Mouse (Mus musculus): ENCODE data around the gene Wrb.

- no peak for TF ChIP-seq CTCF (IDR thresholded peaks at IDR 0.05; ENCODE audit: low read depth, low read length)
- TF ChIP-seq POLR2A (IDR thresholded peaks at IDR 0.05; ENCODE audit: borderline replicate concordance, low read depth, low read length), result 0 out of 2 replicates have a peak, but pooled peaks have one; percentile 29
Measured at GRCm38 (mm10) chr16:96191531-96192506, 46.6 kb downstream of the Wrb start, which contains the start of gene Lca5l.
